Mouse (Mus musculus) limb, embryonic 12.5 days (tissue): Measurements from ENCODE around the gene Elf1. TPM values are rescaled to one million over a fixed set of nuclear protein-coding genes. Genes with fewer than 3 reads are reported as not detected.
A peak's percentile ranks its signal among the peaks of the same experiment; 100 is the strongest.
"Not testable (repeated sequence)": the region's sequence is repeated elsewhere in the genome, so short reads cannot be mapped to it uniquely, and the experiment has no call there.

Source experiments
- ATAC-seq: fragments of 200-750 bp; cut with Nextera tagmentation; 2 replicates; pipeline ENCODE4 v1.8.0; 2017; ENCODE audit warnings: low read depth, moderate TSS enrichment; ENCODE audit not compliant: insufficient number of reproducible peaks, insufficient read depth, low FRiP score, low TSS enrichment
- H3K27ac ChIP-seq: fragments of 300-500 bp; sonication (generic); 2 replicates; pipeline ENCODE4 v1.5.1; 2016; ENCODE audit warnings: mild to moderate bottlenecking, moderate library complexity
- H3K27me3 ChIP-seq: fragments of 300-500 bp; sonication (generic); 2 replicates; pipeline ENCODE4 v1.6.1; 2016; ENCODE audit warnings: mild to moderate bottlenecking, moderate library complexity
- H3K36me3 ChIP-seq: fragments of 300-500 bp; sonication (generic); 2 replicates; pipeline ENCODE4 v1.6.1; 2016; ENCODE audit warnings: mild to moderate bottlenecking, moderate library complexity
- H3K4me1 ChIP-seq: fragments of 300-500 bp; sonication (generic); replicated peaks from 2 replicates; pipeline ENCODE4 v1.6.1; 2016
- H3K4me2 ChIP-seq: fragments of 300-500 bp; sonication (generic); 2 replicates; pipeline ENCODE4 v1.6.1; 2016; ENCODE audit warnings: mild to moderate bottlenecking, moderate library complexity
- H3K4me3 ChIP-seq: fragments of 300-500 bp; sonication (generic); replicated peaks from 2 replicates; pipeline ENCODE4 v1.5.1; 2016; ENCODE audit warnings: mild to moderate bottlenecking
- H3K9ac ChIP-seq: fragments of 300-500 bp; sonication (generic); replicated peaks from 2 replicates; pipeline ENCODE4 v1.6.1; 2016; ENCODE audit warnings: mild to moderate bottlenecking, moderate library complexity
- H3K9me3 ChIP-seq: fragments of 300-500 bp; sonication (generic); 2 replicates; pipeline ENCODE4 v1.6.1; 2016; ENCODE audit warnings: mild to moderate bottlenecking, moderate library complexity
- WGBS: fragments of 180-500 bp; shearing (Covaris S2); methylation state at CpG from one replicate; pipeline ENCODE4 v1.1.7; 2016; 5-methylcytosine and 5-hydroxymethylcytosine counted together
- polyA plus RNA-seq: library from polyadenylated mRNA; unstranded; fragments of >200 nt; fragmentation: Nextera tagmentation; extraction: Ambion mirVana; gene quantifications from 2 replicates; pipeline ENCODE4 v1.2.1, GENCODE M21; 2016

Elf1 gene
- 8.8 and 10.2 TPM in 2 replicates for polyA plus RNA-seq

GRCm38 (mm10) chr14:79480624-79481338, at the start of gene Elf1:
TSS of gene Elf1 (plus strand) at chr14:79481194.
- under 1% methylated on average over 86 of the region's 96 CpGs for WGBS

GRCm38 (mm10) chr14:79434068-79434467, 46.9 kb upstream of the Elf1 start:
- no peak for ATAC-seq
- Histone ChIP-seq H3K36me3 (peaks cover 4% of the 10 kb centered on the region), H3K9me3 (0 out of 2 replicates have a peak, but pooled peaks cover 3% of the 10 kb centered on the region), H3K4me2 (no peak overlapping the region), H3K27me3 (no peaks in the 10 kb centered on the region), H3K9ac (no peak overlapping the region), H3K27ac (no peak overlapping the region), H3K4me3 (no peak overlapping the region), H3K4me1 (no peaks in the 10 kb centered on the region)
- 77% methylated on average over 1 of the region's 1 CpGs for WGBS

More at GRCm38 (mm10) chr14:79480624-79481338, at the start of gene Elf1:
- no peaks in the 10 kb centered on the region for H3K27me3 ChIP-seq
- peak within 1 kb of the TSS; percentile 98 for H3K9ac ChIP-seq
- peaks cover 31% of the 10 kb centered on the region for H3K36me3 ChIP-seq
- peak within 1 kb of the TSS; percentile 90 for H3K4me3 ChIP-seq
- peak within 1 kb of the TSS; percentile 100 for H3K27ac ChIP-seq
- H3K4me1 ChIP-seq, result peaks cover 31% of the 10 kb centered on the region
- ATAC-seq, result peak; percentile 78
- H3K9me3 ChIP-seq, result no peaks in the 10 kb centered on the region
- peak within 1 kb of the TSS; percentile 71 for H3K4me2 ChIP-seq

- WGBS, result 78% methylated on average over 2 of the region's 2 CpGs
- H3K4me3 ChIP-seq, result no peak overlapping the region
- H3K9ac ChIP-seq, result no peak overlapping the region
- no peak overlapping the region for H3K4me2 ChIP-seq
- no peaks in the 10 kb centered on the region for H3K4me1 ChIP-seq
- no peaks in the 10 kb centered on the region for H3K36me3 ChIP-seq
- ATAC-seq, result no peak
- H3K9me3 ChIP-seq, result no peaks in the 10 kb centered on the region
- H3K27me3 ChIP-seq, result no peaks in the 10 kb centered on the region
- H3K27ac ChIP-seq, result no peak overlapping the region
Measured at GRCm38 (mm10) chr14:79440655-79441054, 40.3 kb upstream of the Elf1 start.

GRCm38 (mm10) chr14:79441441-79441840, 39.6 kb upstream of the Elf1 start:
- no peak overlapping the region for H3K4me2 ChIP-seq
- no peaks in the 10 kb centered on the region for H3K9me3 ChIP-seq
- H3K4me3 ChIP-seq, result no peak overlapping the region
- H3K36me3 ChIP-seq, result no peaks in the 10 kb centered on the region
- WGBS, result 81% methylated on average over 5 of the region's 5 CpGs
- no peak for ATAC-seq
- H3K27ac ChIP-seq, result no peak overlapping the region
- no peaks in the 10 kb centered on the region for H3K4me1 ChIP-seq
- no peaks in the 10 kb centered on the region for H3K27me3 ChIP-seq
- H3K9ac ChIP-seq, result no peak overlapping the region

- H3K27me3 ChIP-seq, result no peaks in the 10 kb centered on the region
- H3K36me3 ChIP-seq, result no peaks in the 10 kb centered on the region
- H3K9ac ChIP-seq, result no peak overlapping the region
- WGBS, result 89% methylated on average over 9 of the region's 9 CpGs
- H3K9me3 ChIP-seq, result no peaks in the 10 kb centered on the region
- H3K4me2 ChIP-seq, result no peak overlapping the region
- no peak overlapping the region for H3K4me3 ChIP-seq
- no peak for ATAC-seq
- H3K4me1 ChIP-seq, result no peaks in the 10 kb centered on the region
- H3K27ac ChIP-seq, result no peak overlapping the region
Measured at GRCm38 (mm10) chr14:79444601-79445000, 36.4 kb upstream of the Elf1 start.

- no peaks in the 10 kb centered on the region for H3K36me3 ChIP-seq
- H3K4me2 ChIP-seq, result no peak overlapping the region
- H3K4me3 ChIP-seq, result no peak overlapping the region
- H3K27ac ChIP-seq, result no peak overlapping the region
- H3K9ac ChIP-seq, result no peak overlapping the region
- no peaks in the 10 kb centered on the region for H3K9me3 ChIP-seq
- 77% methylated on average over 16 of the region's 16 CpGs for WGBS
- no peaks in the 10 kb centered on the region for H3K4me1 ChIP-seq
- H3K27me3 ChIP-seq, result no peaks in the 10 kb centered on the region
- no peak for ATAC-seq
Measured at GRCm38 (mm10) chr14:79445055-79445620, 35.9 kb upstream of the Elf1 start.

DNA sequence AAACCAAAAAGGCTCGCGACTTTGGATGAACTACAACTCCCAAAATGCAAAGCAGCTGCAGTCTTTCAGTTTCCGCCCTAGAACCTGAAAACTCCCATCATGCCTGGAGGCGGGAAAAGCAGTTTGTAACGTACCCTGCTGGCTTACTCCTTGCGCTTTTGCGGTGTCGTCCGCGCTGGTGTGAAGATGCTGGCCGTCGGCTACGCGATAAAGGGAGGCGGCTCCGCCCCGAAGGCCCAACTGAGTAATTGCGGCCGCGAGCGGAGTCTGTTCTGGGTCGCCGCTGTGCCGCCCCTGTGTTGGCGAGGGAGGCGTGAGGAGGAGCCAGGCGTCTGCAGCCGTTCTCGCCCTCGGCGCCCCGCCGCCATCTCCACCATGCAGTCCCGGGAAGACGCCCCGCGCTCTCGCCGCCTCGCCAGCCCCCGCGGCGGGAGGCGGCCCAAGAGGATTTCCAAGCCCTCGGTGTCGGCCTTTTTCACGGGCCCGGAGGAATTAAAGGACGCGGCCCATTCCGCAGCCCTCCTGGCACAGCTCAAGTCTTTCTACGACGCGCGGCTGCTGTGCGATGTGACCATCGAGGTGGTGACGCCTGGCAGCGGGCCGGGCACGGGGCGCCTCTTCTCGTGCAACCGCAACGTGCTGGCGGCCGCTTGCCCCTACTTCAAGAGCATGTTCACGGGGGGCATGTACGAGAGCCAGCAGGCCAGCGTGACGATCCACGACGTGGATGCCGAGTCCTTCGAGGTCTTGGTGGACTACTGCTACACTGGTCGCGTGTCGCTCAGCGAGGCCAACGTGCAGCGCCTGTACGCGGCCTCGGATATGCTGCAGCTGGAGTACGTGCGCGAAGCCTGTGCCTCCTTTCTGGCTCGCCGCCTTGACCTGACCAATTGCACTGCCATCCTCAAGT, 29.1 kb upstream of the Elf1 start, which contains the start of gene Kbtbd6:
TSS of gene Kbtbd6 (plus strand) at position 155 of the 910 bp plus-strand sequence.
- Histone ChIP-seq H3K4me2 (peak within 1 kb of the TSS; percentile 61), H3K4me3 (peak within 1 kb of the TSS; percentile 54), H3K9ac (peak within 1 kb of the TSS; percentile 57), H3K27ac (0 out of 2 replicates have a peak within 1 kb of the TSS, but pooled peaks have one; percentile 66)
- WGBS, result 13% methylated on average over 37 of the region's 89 CpGs
- H3K9me3 ChIP-seq, H3K36me3 ChIP-seq, H3K27me3 ChIP-seq, H3K4me1 ChIP-seq: not testable (repeated sequence)
- peak; percentile 85 for ATAC-seq

DNA sequence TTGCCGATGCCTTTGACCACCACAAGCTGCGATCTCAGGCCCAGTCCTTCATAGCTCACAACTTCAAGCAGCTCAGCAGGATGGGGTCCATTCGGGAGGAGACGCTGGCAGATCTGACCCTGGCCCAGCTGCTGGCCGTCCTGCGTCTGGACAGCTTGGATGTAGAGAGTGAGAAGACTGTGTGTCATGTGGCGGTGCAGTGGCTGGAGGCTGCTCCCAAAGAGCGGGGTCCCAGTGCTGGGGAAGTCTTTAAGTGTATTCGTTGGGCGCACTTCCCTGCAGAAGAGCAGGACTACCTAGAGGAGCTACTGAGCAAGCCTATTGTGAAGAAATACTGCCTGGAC, 28.4 kb upstream of the Elf1 start:
- not testable (repeated sequence) for H3K9ac ChIP-seq, H3K9me3 ChIP-seq, H3K4me3 ChIP-seq, H3K36me3 ChIP-seq, H3K27me3 ChIP-seq, H3K4me1 ChIP-seq, H3K27ac ChIP-seq, H3K4me2 ChIP-seq
- 94% methylated on average over 6 of the region's 10 CpGs for WGBS
- ATAC-seq, result 0 out of 2 replicates have a peak, but pooled peaks have one; percentile 27

GRCm38 (mm10) chr14:79460401-79460800, 20.6 kb upstream of the Elf1 start:
- Histone ChIP-seq H3K9me3 (no peaks in the 10 kb centered on the region), H3K9ac (no peak overlapping the region), H3K4me2 (no peak overlapping the region), H3K36me3 (peaks cover 47% of the 10 kb centered on the region), H3K27me3 (no peaks in the 10 kb centered on the region), H3K27ac (no peak overlapping the region), H3K4me3 (no peak overlapping the region), H3K4me1 (no peaks in the 10 kb centered on the region)
- WGBS, result 87% methylated on average over 1 of the region's 1 CpGs
- ATAC-seq, result no peak

- 90% methylated on average over 4 of the region's 4 CpGs for WGBS
- no peak for ATAC-seq
Measured at GRCm38 (mm10) chr14:79460988-79461387, 20.0 kb upstream of the Elf1 start.

DNA sequence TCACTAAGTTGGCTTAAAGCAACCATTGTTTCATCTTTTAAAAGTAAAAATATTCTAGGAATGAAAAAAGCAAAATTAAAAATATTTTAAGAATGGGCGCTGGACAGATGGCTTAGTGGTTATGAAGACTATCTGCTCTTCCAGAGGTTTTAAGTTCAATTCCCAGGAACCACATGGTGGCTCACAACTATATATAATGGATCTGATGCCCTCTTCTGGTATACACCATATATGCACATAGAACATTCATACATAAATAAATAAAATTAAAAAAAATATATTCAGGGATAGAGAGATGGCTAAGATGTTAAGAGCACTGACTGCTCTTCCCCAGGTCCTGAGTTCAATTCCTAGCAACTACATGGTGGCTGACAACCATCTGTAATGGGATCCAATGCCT, 15.4 kb upstream of the Elf1 start:
- Histone ChIP-seq H3K36me3 (peaks cover 77% of the 10 kb centered on the region), H3K4me2 (no peak overlapping the region), H3K4me3 (no peak overlapping the region), H3K4me1 (no peaks in the 10 kb centered on the region), H3K27me3 (no peaks in the 10 kb centered on the region), H3K9me3 (no peaks in the 10 kb centered on the region), H3K9ac (no peak overlapping the region), H3K27ac (no peak overlapping the region)
- no peak for ATAC-seq
- WGBS, result 90% methylated on average over 1 of the region's 1 CpGs

More at GRCm38 (mm10) chr14:79460988-79461387, 20.0 kb upstream of the Elf1 start:
- Histone ChIP-seq H3K9me3 (no peaks in the 10 kb centered on the region), H3K4me2 (no peak overlapping the region), H3K27me3 (no peaks in the 10 kb centered on the region), H3K36me3 (peaks cover 53% of the 10 kb centered on the region), H3K9ac (no peak overlapping the region), H3K4me1 (no peaks in the 10 kb centered on the region), H3K4me3 (no peak overlapping the region), H3K27ac (no peak overlapping the region)
